Mouse (Mus musculus): ENCODE results near the gene Rita1. TPM values are rescaled to one million over a fixed set of nuclear protein-coding genes. Genes with fewer than 3 reads are reported as not detected.
A peak's percentile ranks its signal among the peaks of the same experiment; 100 is the strongest.

Gene Rita1
- polyA plus RNA-seq, 1 experiment, result 13.0 TPM

DNA sequence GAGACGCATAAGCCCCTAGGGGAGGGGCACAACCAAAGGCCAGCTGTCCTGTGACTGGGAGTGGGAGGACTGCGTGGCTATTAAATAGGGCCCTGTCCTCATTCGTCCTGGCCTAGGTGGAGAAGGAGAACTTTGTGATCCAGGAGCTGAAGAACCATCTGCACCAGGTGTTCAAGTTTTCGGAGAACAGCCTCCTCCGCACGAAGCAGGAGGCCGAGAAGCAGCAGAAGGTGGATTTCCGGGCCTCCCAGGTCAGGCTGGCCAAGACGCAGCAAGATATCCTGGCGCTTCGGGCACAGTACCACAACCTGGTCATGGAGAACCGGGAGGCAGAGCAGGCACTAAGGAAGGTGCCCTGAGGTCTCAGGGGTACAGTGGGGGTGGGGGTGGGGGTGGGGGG, 10.2 kb downstream of the Rita1 start:
- Histone ChIP-seq H3K36me3 (ENCODE audit: control insufficient read depth, insufficient read depth, low read length, poor library complexity, severe bottlenecking) (no peaks in the 10 kb centered on the region), H3K9me3 (replicated peaks; ENCODE audit: control insufficient read depth, insufficient read depth, low read length, poor library complexity, severe bottlenecking) (no peaks in the 10 kb centered on the region), H3K4me3 (ENCODE audit: low read depth, low read length) (no peak overlapping the region), H3K9ac (ENCODE audit: low read depth, poor library complexity, severe bottlenecking) (no peak overlapping the region), H3K27ac (ENCODE audit: insufficient read depth, low read length) (no peak overlapping the region), H3K27me3 (ENCODE audit: control insufficient read depth, insufficient read depth, low read length, poor library complexity, severe bottlenecking) (no peaks in the 10 kb centered on the region), H3K4me1 (ENCODE audit: control insufficient read depth, insufficient read depth, low read length) (peaks cover 3% of the 10 kb centered on the region)
- TF ChIP-seq POLR2A (IDR thresholded peaks at IDR 0.05; ENCODE audit: insufficient read depth, low read length) (no peak), CTCF (IDR thresholded peaks at IDR 0.05; ENCODE audit: low read depth, low read length) (no peak), EP300 (IDR thresholded peaks at IDR 0.05; ENCODE audit: insufficient read depth, low read depth, low read length) (no peak)

DNA sequence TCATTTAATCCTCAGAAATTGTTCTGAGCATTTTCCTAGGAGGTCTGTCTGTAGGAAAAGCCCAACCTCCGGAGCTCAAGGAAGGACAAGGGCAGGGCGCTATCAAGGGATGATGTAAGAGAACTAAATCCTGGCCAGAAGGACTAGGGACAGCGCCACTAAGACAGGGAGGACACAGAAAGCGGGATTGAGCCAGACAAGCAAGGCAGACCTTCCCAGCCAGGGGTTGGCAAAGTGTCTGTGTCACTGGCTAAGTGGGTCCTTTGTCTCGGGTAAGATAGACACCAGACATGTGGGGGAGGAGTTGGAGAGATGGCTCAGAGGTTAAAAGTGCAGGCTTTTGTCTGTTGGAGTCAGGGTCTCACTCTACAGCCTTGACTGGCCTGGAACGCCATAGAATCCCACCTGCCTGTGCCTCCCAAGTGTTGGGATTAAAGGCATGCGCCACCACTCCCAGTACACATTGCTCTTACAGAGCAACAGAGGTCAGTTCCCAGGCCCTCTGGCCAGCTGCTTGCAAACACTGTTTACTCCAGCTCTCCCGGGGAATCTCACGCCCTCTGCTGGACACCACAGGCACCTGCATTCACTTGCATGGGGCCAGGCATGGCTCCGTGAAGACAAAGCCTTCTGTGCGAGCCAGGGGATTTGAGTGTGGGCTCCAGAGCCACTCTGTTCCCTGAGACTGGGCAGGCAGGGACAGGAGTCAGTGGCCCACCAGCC, 11.3 kb downstream of the Rita1 start:
- no peak overlapping the region for H3K27ac ChIP-seq (ENCODE audit: insufficient read depth, low read length)
- peaks cover 2% of the 10 kb centered on the region for H3K4me1 ChIP-seq (ENCODE audit: control insufficient read depth, insufficient read depth, low read length)
- TF ChIP-seq EP300 (IDR thresholded peaks at IDR 0.05; ENCODE audit: insufficient read depth, low read depth, low read length) (0 out of 2 replicates have a peak, but pooled peaks have one; percentile 30), CTCF (IDR thresholded peaks at IDR 0.05; ENCODE audit: low read depth, low read length) (peak; percentile 93), POLR2A (IDR thresholded peaks at IDR 0.05; ENCODE audit: insufficient read depth, low read length) (no peak)
- no peaks in the 10 kb centered on the region for H3K27me3 ChIP-seq (ENCODE audit: control insufficient read depth, insufficient read depth, low read length, poor library complexity, severe bottlenecking)
- H3K36me3 ChIP-seq (ENCODE audit: control insufficient read depth, insufficient read depth, low read length, poor library complexity, severe bottlenecking), result no peaks in the 10 kb centered on the region
- H3K9me3 ChIP-seq (replicated peaks; ENCODE audit: control insufficient read depth, insufficient read depth, low read length, poor library complexity, severe bottlenecking), result no peaks in the 10 kb centered on the region
- H3K4me3 ChIP-seq (ENCODE audit: low read depth, low read length), result no peak overlapping the region
- no peak overlapping the region for H3K9ac ChIP-seq (ENCODE audit: low read depth, poor library complexity, severe bottlenecking)

DNA sequence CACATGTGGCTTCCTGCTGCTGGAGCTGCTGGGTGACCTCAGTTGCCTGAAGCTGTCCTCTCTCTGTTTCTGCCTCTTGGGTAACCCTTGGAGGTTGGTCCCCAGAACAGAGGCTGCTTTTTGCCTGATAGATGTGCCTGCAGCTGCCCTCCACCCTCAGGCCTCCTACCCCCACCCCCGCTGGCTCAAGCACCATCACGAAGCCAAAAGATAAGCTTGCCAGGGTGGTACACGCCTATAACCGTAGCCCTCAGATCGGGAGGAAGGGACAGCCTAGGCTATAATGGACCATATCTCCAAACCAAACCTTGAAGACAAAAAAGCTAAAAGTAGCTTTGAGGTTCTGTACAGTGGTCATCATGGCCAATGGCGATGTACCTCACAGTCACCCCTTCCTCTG, 12.8 kb downstream of the Rita1 start:
- no peaks in the 10 kb centered on the region for H3K9me3 ChIP-seq (replicated peaks; ENCODE audit: control insufficient read depth, insufficient read depth, low read length, poor library complexity, severe bottlenecking)
- H3K27me3 ChIP-seq (ENCODE audit: control insufficient read depth, insufficient read depth, low read length, poor library complexity, severe bottlenecking), result no peaks in the 10 kb centered on the region
- H3K4me3 ChIP-seq (ENCODE audit: low read depth, low read length), result no peak overlapping the region
- H3K36me3 ChIP-seq (ENCODE audit: control insufficient read depth, insufficient read depth, low read length, poor library complexity, severe bottlenecking), result no peaks in the 10 kb centered on the region
- H3K4me1 ChIP-seq (ENCODE audit: control insufficient read depth, insufficient read depth, low read length), result no peaks in the 10 kb centered on the region
- TF ChIP-seq CTCF (IDR thresholded peaks at IDR 0.05; ENCODE audit: low read depth, low read length), result no peak
- TF ChIP-seq POLR2A (IDR thresholded peaks at IDR 0.05; ENCODE audit: insufficient read depth, low read length), result no peak
- no peak for TF ChIP-seq EP300 (IDR thresholded peaks at IDR 0.05; ENCODE audit: insufficient read depth, low read depth, low read length)
- H3K9ac ChIP-seq (ENCODE audit: low read depth, poor library complexity, severe bottlenecking), result no peak overlapping the region
- no peak overlapping the region for H3K27ac ChIP-seq (ENCODE audit: insufficient read depth, low read length)

DNA sequence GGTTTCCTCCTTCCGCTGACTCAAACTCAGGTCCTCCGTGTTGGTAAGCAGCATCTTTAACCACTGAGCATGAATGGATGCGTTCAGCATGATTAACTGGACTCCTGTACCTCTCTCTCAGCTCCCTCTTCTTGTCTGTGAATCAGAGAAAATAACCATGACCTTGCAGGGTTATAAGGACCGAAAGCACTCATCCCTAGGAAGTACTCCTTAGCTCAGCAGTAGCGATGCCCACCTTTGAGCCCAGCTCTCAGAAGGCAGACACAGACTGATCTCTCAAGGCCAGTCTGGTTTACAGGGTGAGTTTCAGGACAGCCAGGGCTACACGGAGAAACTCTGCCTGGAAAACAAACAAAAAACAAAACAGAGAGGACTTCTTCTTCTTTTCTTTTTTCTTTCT, 17.9 kb downstream of the Rita1 start:
- H3K4me1 ChIP-seq (ENCODE audit: control insufficient read depth, insufficient read depth, low read length), result no peaks in the 10 kb centered on the region
- no peak overlapping the region for H3K27ac ChIP-seq (ENCODE audit: insufficient read depth, low read length)
- TF ChIP-seq POLR2A (IDR thresholded peaks at IDR 0.05; ENCODE audit: insufficient read depth, low read length) (no peak), EP300 (IDR thresholded peaks at IDR 0.05; ENCODE audit: insufficient read depth, low read depth, low read length) (no peak)
- H3K9me3 ChIP-seq (replicated peaks; ENCODE audit: control insufficient read depth, insufficient read depth, low read length, poor library complexity, severe bottlenecking), result no peaks in the 10 kb centered on the region
- no peaks in the 10 kb centered on the region for H3K36me3 ChIP-seq (ENCODE audit: control insufficient read depth, insufficient read depth, low read length, poor library complexity, severe bottlenecking)
- no peak overlapping the region for H3K4me3 ChIP-seq (ENCODE audit: low read depth, low read length)
- no peak overlapping the region for H3K9ac ChIP-seq (ENCODE audit: low read depth, poor library complexity, severe bottlenecking)
- no peaks in the 10 kb centered on the region for H3K27me3 ChIP-seq (ENCODE audit: control insufficient read depth, insufficient read depth, low read length, poor library complexity, severe bottlenecking)

DNA sequence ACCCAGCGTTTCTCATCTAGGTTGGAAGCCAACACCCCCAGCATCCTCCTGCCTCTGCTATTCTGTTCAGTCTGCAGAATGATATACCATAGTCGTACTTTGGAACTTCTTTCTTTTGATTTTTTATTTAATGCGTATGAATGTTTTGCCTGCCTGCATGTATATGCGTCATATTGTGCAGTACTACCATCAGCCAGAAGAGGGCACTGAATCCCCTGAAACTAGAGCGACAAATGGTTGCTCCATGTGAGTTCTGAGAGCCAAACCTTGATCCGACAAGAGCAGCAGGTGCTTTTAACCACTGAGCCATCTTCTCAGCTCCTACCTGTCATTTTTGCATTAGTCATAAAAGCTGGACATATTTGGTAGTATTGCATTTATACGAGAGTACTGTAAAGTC, 20.2 kb downstream of the Rita1 start:
- Histone ChIP-seq H3K36me3 (ENCODE audit: control insufficient read depth, insufficient read depth, low read length, poor library complexity, severe bottlenecking) (no peaks in the 10 kb centered on the region), H3K4me1 (ENCODE audit: control insufficient read depth, insufficient read depth, low read length) (no peaks in the 10 kb centered on the region), H3K27ac (ENCODE audit: insufficient read depth, low read length) (no peak overlapping the region), H3K4me3 (ENCODE audit: low read depth, low read length) (no peak overlapping the region), H3K9ac (ENCODE audit: low read depth, poor library complexity, severe bottlenecking) (no peak overlapping the region), H3K27me3 (ENCODE audit: control insufficient read depth, insufficient read depth, low read length, poor library complexity, severe bottlenecking) (no peaks in the 10 kb centered on the region), H3K9me3 (replicated peaks; ENCODE audit: control insufficient read depth, insufficient read depth, low read length, poor library complexity, severe bottlenecking) (no peaks in the 10 kb centered on the region)
- TF ChIP-seq CTCF (IDR thresholded peaks at IDR 0.05; ENCODE audit: low read depth, low read length), result peak; percentile 28
- no peak for TF ChIP-seq POLR2A (IDR thresholded peaks at IDR 0.05; ENCODE audit: insufficient read depth, low read length)
- TF ChIP-seq EP300 (IDR thresholded peaks at IDR 0.05; ENCODE audit: insufficient read depth, low read depth, low read length), result no peak

DNA sequence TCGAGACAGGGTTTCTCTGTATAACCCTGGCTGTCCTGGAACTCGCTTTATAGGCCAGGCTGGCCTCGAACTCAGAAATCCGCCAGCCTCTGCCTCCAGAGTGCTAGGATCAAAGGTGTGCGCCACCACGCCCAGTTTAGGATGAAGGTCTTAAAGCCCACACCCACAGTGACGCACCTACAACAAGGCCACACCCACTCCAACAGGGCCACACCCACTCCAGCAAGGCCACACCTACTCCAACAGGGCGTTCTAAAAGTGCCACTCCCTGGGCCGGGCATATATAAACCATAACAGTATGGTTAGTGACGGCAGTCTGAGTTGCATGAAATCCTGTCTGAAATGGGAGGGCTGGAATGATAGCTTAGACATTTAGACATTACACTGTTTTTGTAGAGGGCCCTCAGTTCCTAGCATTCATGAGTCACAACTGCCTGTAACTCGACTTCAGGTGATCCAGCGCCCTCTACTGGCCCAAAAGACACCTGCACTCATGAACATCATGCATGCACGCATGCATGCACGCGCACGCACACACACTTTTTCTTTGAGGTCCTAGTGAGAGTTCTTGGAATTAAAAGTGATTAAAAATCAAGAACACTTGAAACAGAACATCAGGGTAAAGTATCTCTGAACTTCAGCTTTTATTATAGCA, 21.9 kb downstream of the Rita1 start:
- Histone ChIP-seq H3K27me3 (ENCODE audit: control insufficient read depth, insufficient read depth, low read length, poor library complexity, severe bottlenecking) (no peaks in the 10 kb centered on the region), H3K36me3 (ENCODE audit: control insufficient read depth, insufficient read depth, low read length, poor library complexity, severe bottlenecking) (no peaks in the 10 kb centered on the region), H3K4me3 (ENCODE audit: low read depth, low read length) (no peak overlapping the region), H3K4me1 (ENCODE audit: control insufficient read depth, insufficient read depth, low read length) (no peaks in the 10 kb centered on the region), H3K27ac (ENCODE audit: insufficient read depth, low read length) (no peak overlapping the region), H3K9me3 (replicated peaks; ENCODE audit: control insufficient read depth, insufficient read depth, low read length, poor library complexity, severe bottlenecking) (no peaks in the 10 kb centered on the region), H3K9ac (ENCODE audit: low read depth, poor library complexity, severe bottlenecking) (no peak overlapping the region)
- peak; percentile 91 for TF ChIP-seq CTCF (IDR thresholded peaks at IDR 0.05; ENCODE audit: low read depth, low read length)
- no peak for TF ChIP-seq POLR2A (IDR thresholded peaks at IDR 0.05; ENCODE audit: insufficient read depth, low read length)
- TF ChIP-seq EP300 (IDR thresholded peaks at IDR 0.05; ENCODE audit: insufficient read depth, low read depth, low read length), result peak; percentile 48; the same call in 1 of the 2 replicates
